Mouse (Mus musculus) neutrophil, adult 83 days (primary cell): ENCODE results near the gene Limd1. TPM values are rescaled to one million over a fixed set of nuclear protein-coding genes. Genes with fewer than 3 reads are reported as not detected.

Experiments used
- total RNA-seq, 2 experiments: library from RNA; stranded (reverse); gene quantifications; one replicate each; pipeline ENCODE4 v1.2.4; 2023

The Limd1 gene
- total RNA-seq = 10 to 100 TPM; 33.5 to 38.8 TPM

GRCm38 (mm10) chr9:123478586-123479195 lies at the start of gene Limd1:
Limd1 (plus strand) TSS chr9:123478706.

GRCm38 (mm10) chr9:123529392-123530157 lies 51.1 kb downstream of the Limd1 start, which contains the start of gene Sacm1l:
Sacm1l (plus strand) TSS chr9:123529759.

Other genes starting within 250 kb of the Limd1 start
- gene Tmem158, start 217.9 kb upstream of the Limd1 start, total RNA-seq = under 1 TPM in 1 of 2 experiments, not detected in 1; 0.20 TPM
- gene Lars2, start 111.8 kb upstream of the Limd1 start, total RNA-seq = 100 to 1,000 TPM; 280 to 370 TPM
- 10 to 100 TPM; 21.6 to 23.3 TPM for gene Sacm1l, start 51.1 kb downstream of the Limd1 start, total RNA-seq
- gene Slc6a20b, start 153.9 kb downstream of the Limd1 start, total RNA-seq = under 1 TPM; 0.09 to 0.13 TPM
- under 1 TPM; 0.31 to 0.46 TPM for gene Ccr9, start 199.7 kb downstream of the Limd1 start, total RNA-seq
- 1 to 10 TPM; 3.2 to 4.9 TPM for gene Slc6a20a, start 200.2 kb downstream of the Limd1 start, total RNA-seq
- gene Lztfl1, start 239.0 kb downstream of the Limd1 start, total RNA-seq = 10 to 100 TPM; 16.8 to 21.5 TPM